Mouse (Mus musculus) cortical plate, adult 2 months (tissue): ENCODE measurements around the gene Wdr24.

Experiments used
- CTCF ChIP-seq: fragments of 200-500 bp; IDR thresholded peaks from 2 replicates; pipeline ENCODE4 v1.5.1; 2011; ENCODE audit warnings: mild to moderate bottlenecking, control low read depth, low read length; ENCODE audit not compliant: insufficient read depth; ENCODE audit errors: extremely low read depth
- POLR2A ChIP-seq: fragments of 200-500 bp; IDR thresholded peaks from 2 replicates; pipeline ENCODE4 v1.6.1; 2011; ENCODE audit warnings: mild to moderate bottlenecking, low read length, control low read depth; ENCODE audit not compliant: insufficient read depth; ENCODE audit errors: extremely low read depth

- TF ChIP-seq CTCF: no peak
- no peak for TF ChIP-seq POLR2A
Measured at GRCm38 (mm10) chr17:25796951-25797369, 26.5 kb upstream of the Wdr24 start, which contains the start of gene Metrn.
